Mouse (Mus musculus): ENCODE measurements around the gene P4ha2.

Gene P4ha2

GRCm38 (mm10) chr11:54068520-54069371, 31.1 kb upstream of the P4ha2 start, which contains the start of gene Pdlim4:
TSS of gene Pdlim4 (minus strand) at chr11:54069014.
- no peak for DNase-seq (ENCODE audit: low spot score)

- peak; percentile 38 for DNase-seq (ENCODE audit: low spot score)
Observed at GRCm38 (mm10) chr11:54071726-54072445, 28.0 kb upstream of the P4ha2 start.

- no peak for DNase-seq (ENCODE audit: low spot score)
Observed at GRCm38 (mm10) chr11:54073291-54073690, 26.6 kb upstream of the P4ha2 start.

- DNase-seq (ENCODE audit: low spot score), result no peak
Observed at GRCm38 (mm10) chr11:54075353-54075752, 24.5 kb upstream of the P4ha2 start.

DNA sequence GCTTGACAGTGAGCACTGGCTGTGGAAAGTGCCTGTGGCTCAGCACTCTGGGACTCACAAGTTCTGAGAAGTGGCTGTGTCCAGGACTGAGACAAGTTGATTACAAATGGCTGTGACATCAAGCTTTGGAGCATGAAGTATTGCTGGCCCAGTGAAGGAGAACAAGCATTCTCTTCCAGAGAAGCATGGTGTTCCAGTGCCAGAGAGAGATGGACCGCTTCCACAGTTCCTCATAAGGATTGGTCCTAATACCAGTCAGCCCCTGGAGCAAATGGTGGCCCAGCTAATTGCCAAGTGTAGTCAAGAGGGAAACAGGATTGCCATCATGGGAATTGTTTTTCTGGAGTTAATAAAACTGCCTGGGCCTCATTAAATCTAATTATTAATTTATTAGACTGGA, 23.8 kb upstream of the P4ha2 start:
- DNase-seq (ENCODE audit: low spot score), result peak; percentile 40

GRCm38 (mm10) chr11:54080435-54080834, 19.5 kb upstream of the P4ha2 start:
- DNase-seq (ENCODE audit: low spot score), result no peak

GRCm38 (mm10) chr11:54082725-54083124, 17.2 kb upstream of the P4ha2 start:
- no peak for DNase-seq (ENCODE audit: low spot score)

- no peak for DNase-seq (ENCODE audit: low spot score)
Observed at GRCm38 (mm10) chr11:54084976-54085375, 14.9 kb upstream of the P4ha2 start.

- DNase-seq (ENCODE audit: low spot score), result no peak
Observed at GRCm38 (mm10) chr11:54085816-54086215, 14.1 kb upstream of the P4ha2 start.

GRCm38 (mm10) chr11:54088253-54088946, 11.5 kb upstream of the P4ha2 start:
- DNase-seq (ENCODE audit: low spot score), result no peak

DNA sequence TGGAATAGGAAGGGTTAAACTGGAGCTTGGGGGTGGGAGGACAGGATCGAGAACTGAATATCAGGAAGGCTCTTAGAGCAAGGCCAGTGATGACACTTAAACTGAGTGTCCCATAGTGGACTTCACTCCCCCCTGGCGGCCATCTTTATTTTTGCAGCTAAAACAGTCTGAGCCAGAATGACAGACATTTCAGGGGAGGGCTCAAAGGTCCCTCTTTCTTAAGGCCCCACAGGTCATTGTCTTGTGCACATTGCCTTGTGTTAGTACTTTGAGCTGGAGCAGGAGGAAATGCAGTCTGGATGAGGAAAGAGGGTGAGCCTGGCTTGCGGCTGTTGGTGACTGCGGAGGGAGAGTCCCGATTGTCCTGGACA, 11.0 kb upstream of the P4ha2 start:
- peak; percentile 85 for DNase-seq (ENCODE audit: low spot score)

GRCm38 (mm10) chr11:54090091-54090879, 9.6 kb upstream of the P4ha2 start:
- no peak for DNase-seq (ENCODE audit: low spot score)

GRCm38 (mm10) chr11:54091726-54092125, 8.2 kb upstream of the P4ha2 start:
- DNase-seq (ENCODE audit: low spot score), result no peak

DNA sequence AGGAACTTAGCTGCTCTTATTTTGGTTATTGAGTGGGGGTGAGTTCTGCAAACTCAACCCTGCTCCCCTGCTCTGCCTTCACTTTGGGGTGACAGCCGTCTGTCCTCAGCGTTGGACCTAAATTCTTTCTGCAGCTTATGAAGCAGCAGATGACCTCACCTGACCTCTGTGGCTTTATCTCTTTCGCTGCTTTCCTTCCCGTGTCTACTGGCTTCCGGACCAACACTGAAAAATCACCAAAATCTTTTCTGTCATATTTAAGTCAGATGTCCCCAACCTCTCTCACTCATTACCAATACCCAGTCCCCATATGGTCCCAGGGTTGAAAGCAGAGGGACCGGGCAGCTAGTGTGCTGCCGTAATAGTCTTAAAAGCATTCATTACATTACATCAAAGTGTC, 7.7 kb upstream of the P4ha2 start:
- DNase-seq (ENCODE audit: low spot score), result no peak

GRCm38 (mm10) chr11:54093000-54093399, 6.9 kb upstream of the P4ha2 start:
- peak; percentile 84 for DNase-seq (ENCODE audit: low spot score)

- DNase-seq (ENCODE audit: low spot score), result peak; percentile 56
Observed at GRCm38 (mm10) chr11:54100692-54101591, 1.0 kb downstream of the P4ha2 start.

DNA sequence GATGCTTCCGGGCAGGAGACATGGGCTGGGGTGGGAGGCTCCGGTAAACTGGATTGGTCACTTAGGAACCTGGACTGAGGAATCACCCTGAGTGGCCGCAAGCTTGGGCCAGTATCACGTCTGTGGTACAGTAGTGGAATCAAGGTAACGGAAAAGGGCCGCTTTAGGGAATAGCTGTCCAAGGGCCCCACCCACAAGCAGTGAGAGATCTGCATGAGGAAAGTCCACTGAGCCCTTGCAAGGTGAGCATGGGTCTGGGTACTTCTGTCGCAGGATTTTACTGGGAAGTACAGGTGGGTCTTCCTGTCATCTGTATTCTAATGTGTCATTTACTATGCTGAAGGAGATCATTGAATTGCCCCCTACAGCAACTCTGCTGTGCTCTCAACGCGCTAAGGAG, 1.8 kb downstream of the P4ha2 start:
- DNase-seq (ENCODE audit: low spot score), result no peak

DNA sequence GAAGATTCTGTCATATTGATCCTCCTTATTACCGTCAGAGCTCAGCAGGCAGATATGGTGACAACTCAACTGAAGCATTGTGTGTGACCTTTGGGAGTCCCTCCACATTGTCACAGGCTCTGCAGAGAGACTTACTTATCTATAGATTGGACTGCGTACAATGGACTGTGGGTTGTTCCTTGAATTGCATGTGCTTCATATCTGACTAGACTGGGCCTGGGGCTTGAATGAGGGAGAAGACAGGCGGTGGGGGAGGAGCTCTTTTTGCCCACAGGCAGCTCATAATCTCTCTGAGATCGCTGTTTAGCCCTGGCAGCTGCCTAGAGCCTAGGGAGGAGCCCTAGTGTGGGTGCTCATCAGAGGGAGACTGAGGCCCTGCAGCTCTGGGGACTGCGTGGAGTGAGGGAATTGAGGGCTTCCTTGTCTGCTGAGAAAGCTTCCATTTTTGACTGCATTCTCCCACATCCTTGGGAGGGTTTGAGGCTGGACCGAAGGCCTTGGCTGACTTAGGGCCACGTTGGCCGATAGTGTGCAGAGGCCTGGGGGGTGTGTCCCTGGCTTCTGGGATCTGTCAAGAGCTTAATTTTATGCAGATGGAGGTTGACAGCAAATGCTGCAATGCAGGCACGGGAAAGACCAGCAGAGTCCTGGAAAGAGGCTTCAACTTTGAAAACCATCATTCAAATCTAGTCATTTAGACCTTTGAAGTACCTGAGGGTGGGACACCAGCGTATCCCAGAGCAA, 3.0 kb downstream of the P4ha2 start:
- no peak for DNase-seq (ENCODE audit: low spot score)

DNA sequence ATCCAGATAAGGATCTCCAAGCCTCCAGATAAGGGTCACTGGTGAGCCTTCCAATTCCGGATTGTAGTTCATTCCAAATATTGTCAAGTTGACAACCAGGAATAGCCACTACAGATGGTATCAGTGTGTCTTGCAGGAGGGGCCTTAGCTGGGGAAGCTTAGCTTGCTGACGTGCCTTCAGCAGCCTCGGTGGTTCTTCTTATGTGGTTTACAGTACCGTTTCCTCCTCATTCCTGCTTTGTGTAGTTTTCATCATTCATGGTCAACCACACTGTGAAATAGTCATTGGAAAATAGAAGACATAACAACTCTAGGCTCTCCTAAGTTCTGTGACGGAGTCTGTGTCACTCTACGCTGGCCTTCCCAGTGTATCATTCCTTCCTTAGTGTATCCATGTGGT, 5.1 kb downstream of the P4ha2 start:
- DNase-seq (ENCODE audit: low spot score), result no peak

DNA sequence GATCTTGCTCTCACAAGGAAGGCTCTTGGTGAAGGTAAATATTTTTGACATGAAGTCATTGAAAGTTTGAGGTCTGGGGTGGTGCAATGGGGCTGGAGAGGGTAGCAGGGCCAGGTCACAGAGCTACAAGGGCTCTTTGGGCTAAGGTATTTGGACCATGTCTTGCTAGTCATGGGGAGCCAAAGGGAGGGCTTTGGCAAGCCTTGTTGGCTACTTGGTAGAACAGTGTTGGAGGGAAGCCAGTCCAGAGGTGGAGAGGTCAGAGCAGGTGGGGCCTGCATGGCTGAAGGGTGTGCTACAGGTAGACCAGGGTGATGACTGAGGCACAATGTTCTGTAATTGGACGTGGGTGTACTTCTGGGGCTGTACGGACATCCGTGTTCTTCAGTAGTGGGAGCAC, 6.8 kb downstream of the P4ha2 start:
- no peak for DNase-seq (ENCODE audit: low spot score)

Data from adipocyte (in vitro differentiated cells).